In the genomic region with DNA sequence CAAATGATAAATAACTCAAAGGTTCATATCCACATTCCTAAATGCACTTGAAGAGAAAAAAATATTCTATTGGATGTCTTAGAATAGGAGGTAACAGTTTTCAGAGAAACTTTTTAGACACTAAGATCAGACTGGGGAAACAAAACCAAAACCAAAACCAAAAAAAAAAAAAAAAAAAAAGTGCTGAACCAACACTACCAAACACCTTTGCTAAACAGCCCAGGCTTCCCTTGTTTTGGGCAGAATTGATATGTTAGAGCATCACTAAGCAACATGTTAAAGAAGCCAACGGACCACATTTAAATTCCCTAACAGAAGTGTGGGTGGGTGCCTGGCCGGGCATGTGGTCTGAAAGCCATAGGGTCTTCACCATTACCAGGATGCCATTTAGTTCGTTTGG, we compare ENCODE assay signal across 21 mouse cellular contexts.
"Had no signal": no experiment of that assay in that cellular context is flagged by ENCODE, and none has a peak within 500 bp of the region (broad histone marks: within the 10 kb centered on the region; RNA-seq: fewer than 3 reads in every experiment).

No protein-coding gene starts in this region.

- ATAC-seq: intestine, postnatal 0 days; lung, postnatal 0 days; midbrain, embryonic 13.5 days; midbrain, embryonic 16.5 days had no signal

- H3K9me3 ChIP-seq: kidney, embryonic 15.5 days; liver, embryonic 13.5 days; neural tube, embryonic 13.5 days had no signal

- H3K27me3 ChIP-seq: kidney, embryonic 15.5 days; liver, embryonic 13.5 days; megakaryocyte, embryonic 14.5 days; midbrain, embryonic 13.5 days; neural tube, embryonic 13.5 days had no signal

- H3K27ac ChIP-seq: kidney, embryonic 15.5 days; left cerebral cortex, adult 2 months; liver, embryonic 13.5 days; macrophage; midbrain, embryonic 13.5 days; neural tube, embryonic 13.5 days had no signal

- H3K36me3 ChIP-seq: kidney, embryonic 15.5 days; liver, embryonic 13.5 days; midbrain, embryonic 10.5 days; midbrain, embryonic 13.5 days; neural tube, embryonic 13.5 days had no signal

- DNase-seq: kidney, adult 2 months; kidney, postnatal 10 days; kidney, postnatal 36 days; layer of hippocampus, postnatal 36 days; left cerebral cortex, postnatal 4 days; liver, embryonic 13.5 days; lung, embryonic 14.5 days; thymus, adult 2 months; thymus, postnatal 14 days; thymus, postnatal 4 days had no signal

- H3K4me3 ChIP-seq: kidney, embryonic 15.5 days; left cerebral cortex, adult 2 months; liver, embryonic 13.5 days; megakaryocyte, embryonic 14.5 days; midbrain, embryonic 10.5 days; midbrain, embryonic 13.5 days; myocyte; neural tube, embryonic 13.5 days had no signal

- H3K9ac ChIP-seq: kidney, embryonic 15.5 days; liver, embryonic 13.5 days; lung, embryonic 14.5 days; midbrain, embryonic 13.5 days; neural tube, embryonic 13.5 days had no signal

- H3K4me1 ChIP-seq: liver, embryonic 13.5 days had no signal

- H3K4me2 ChIP-seq: kidney, embryonic 15.5 days; liver, embryonic 13.5 days; lung, embryonic 14.5 days; midbrain, embryonic 13.5 days had no signal
